In the genomic region with DNA sequence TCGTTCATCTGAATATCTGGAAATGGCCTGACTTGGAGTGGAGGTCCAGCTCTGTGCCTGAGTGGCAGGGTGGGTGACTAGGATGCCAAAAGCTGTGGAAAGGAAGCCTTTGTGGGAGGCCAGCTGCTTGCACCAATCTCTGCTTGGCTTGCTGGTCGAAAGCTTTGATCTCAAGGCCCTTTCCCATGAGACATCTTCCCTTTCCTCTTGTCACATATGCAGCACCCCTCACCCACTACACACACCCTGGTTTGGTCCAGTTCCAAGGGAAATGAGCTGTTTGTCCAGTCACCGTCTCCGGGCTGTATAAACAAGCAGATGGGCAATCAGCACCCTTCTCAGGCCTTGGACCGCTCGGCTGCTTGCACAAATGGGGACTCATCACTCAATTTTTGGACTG, we compare ENCODE assay signal across 8 mouse cellular contexts.
DNase-seq lines count a peak whose midpoint lies in the region; ATAC-seq lines count a peak whose summit lies in the region.

No protein-coding gene starts in this region.

- no peaks in the 10 kb centered on the region for H3K36me3 ChIP-seq in forebrain, embryonic 14.5 days (ENCODE audit: control insufficient read depth, insufficient read depth, low read length)

- intact Hi-C loops in left cerebral cortex, postnatal 4 days (cut with DNase I), result no loop called here
- intact Hi-C loops in left cerebral cortex, postnatal 36 days (cut with DNase I), result no loop called here

- peaks cover 12% of the 10 kb centered on the region for H3K4me1 ChIP-seq in forebrain, embryonic 14.5 days (ENCODE audit: control insufficient read depth, insufficient read depth, low read length)

- no peak overlapping the region for H3K4me3 ChIP-seq in forebrain, embryonic 14.5 days (ENCODE audit: low read depth, low read length)

- H3K9ac ChIP-seq in forebrain, embryonic 14.5 days (ENCODE audit: low read length), result no peak overlapping the region

- DNase-seq in left cerebral cortex, postnatal 4 days, result peak; percentile 75
- DNase-seq in left cerebral cortex, postnatal 36 days (ENCODE audit: low spot score in 2 of 2), result no peak
- peak; percentile 31 to 49 for DNase-seq in adrenal gland, postnatal 36 days
- DNase-seq in forebrain, embryonic 14.5 days (ENCODE audit: low spot score), result peak; percentile 80
- DNase-seq in lung, postnatal 4 days, result peak; percentile 65 to 78
- no peak for DNase-seq in spleen, adult 12 weeks (ENCODE audit: low spot score)
- no peak for DNase-seq in embryo, embryonic 10.5 days (ENCODE audit: low spot score)
- no peak for DNase-seq in gastrocnemius, postnatal 4 days (ENCODE audit: low spot score in 2 of 2)

- no peak overlapping the region for H3K27ac ChIP-seq in forebrain, embryonic 14.5 days (ENCODE audit: low read depth, low read length)

- peak; percentile 92 for ATAC-seq in forebrain, embryonic 14.5 days

- H3K9me3 ChIP-seq in forebrain, embryonic 14.5 days (replicated peaks; ENCODE audit: control insufficient read depth, low read length), result no peaks in the 10 kb centered on the region

- 34% methylated on average over 6 of the region's 6 CpGs for WGBS in forebrain, embryonic 14.5 days

- no peak overlapping the region for H3K4me2 ChIP-seq in forebrain, embryonic 14.5 days (ENCODE audit: low read length)

- H3K27me3 ChIP-seq in forebrain, embryonic 14.5 days (replicated peaks; ENCODE audit: control insufficient read depth, insufficient read depth, low read length), result no peaks in the 10 kb centered on the region

Comparison
In these comparisons a context has a peak if more than half of its experiments do, and no peak if none do; other contexts are left out.
1. DNase-seq: peak in left cerebral cortex, postnatal 4 days (single experiment), adrenal gland, postnatal 36 days (2 of 2), forebrain, embryonic 14.5 days (single experiment) and lung, postnatal 4 days (2 of 2); none in left cerebral cortex, postnatal 36 days (0 of 2), spleen, adult 12 weeks (single experiment), embryo, embryonic 10.5 days (single experiment) and gastrocnemius, postnatal 4 days (0 of 2).